Mouse (Mus musculus): ENCODE data around the gene Grin2d.
A peak's percentile ranks its signal among the peaks of the same experiment; 100 is the strongest.

The Grin2d gene

DNA sequence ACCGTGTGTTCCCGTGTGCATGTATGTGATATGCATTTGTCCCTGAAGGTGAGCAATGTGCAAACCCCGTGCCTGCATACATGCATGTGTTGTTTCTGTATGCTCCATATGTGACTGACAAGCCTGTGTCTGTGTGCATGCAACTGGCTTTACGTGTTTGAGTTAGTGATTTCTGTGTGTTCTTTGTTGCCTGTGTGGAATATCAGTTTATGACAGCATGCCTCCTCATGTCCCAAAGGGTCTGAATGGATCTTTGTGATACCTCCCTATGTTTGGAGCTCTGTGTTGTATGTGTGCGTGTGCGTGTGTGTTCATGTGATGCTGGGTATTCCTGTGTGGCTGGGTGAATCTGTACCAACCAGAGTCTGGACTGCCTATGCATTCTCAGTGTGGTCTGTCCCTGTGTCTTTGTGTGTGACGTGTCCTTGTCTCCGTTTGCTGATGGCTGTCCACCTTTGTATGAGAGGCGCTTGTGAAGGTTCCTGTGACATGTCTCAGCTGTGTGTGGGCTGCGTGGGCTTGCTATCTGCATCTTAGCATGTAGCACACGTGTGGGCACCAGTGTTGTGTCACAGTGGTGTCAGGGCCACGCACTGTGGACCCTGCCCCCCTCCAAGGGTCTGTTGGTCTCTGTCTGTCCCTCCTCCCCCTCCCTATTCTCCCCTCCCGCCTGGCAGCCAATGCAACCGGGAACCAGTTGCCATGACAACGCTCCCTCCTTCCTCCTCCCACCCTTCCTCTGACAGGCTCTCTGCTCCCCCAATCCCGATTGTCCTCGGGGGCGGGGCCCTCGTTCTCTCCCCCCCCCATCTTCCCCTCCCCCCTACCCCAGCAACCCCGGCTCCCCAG lies 93.4 kb downstream of the Grin2d start, which contains the start of gene Sult2b1:
TSS of gene Sult2b1 (minus strand) at position 146 of the 849 bp plus-strand sequence.
- no peak for DNase-seq (ENCODE audit: extremely low spot score, low spot score)

DNA sequence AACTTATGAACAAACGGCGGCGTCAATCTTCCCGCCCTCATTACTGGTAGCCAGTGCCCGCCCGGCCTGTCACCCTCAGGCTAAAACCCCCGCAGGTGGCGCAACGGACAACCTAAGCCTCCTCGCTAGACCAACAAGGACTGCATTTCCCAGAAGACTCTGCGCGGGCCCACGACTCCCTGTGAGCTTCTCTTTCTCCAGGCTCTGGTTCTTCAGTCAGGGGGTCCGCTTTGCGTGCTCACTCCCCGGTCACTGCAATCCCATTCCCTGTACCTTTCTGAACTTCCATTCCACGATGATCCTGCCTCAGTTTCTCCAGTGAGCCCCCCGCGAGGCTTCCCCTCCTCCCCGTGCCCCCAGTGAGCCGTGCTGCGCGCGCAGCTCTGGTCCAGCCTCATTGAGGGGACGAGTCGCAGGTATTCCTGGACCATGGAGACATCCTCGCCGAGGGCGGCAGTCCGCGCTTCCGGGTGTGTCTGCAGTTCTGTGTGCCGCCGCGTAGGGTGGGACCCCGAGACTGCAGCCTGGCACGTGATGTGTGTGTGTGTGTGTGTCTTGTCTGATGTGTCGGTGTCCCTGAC lies 94.6 kb downstream of the Grin2d start, which contains the start of gene Lmtk3:
TSS of gene Lmtk3 (plus strand) at position 228 of the 581 bp plus-strand sequence.
- DNase-seq (ENCODE audit: extremely low spot score, low spot score), result peak; percentile 82

DNA sequence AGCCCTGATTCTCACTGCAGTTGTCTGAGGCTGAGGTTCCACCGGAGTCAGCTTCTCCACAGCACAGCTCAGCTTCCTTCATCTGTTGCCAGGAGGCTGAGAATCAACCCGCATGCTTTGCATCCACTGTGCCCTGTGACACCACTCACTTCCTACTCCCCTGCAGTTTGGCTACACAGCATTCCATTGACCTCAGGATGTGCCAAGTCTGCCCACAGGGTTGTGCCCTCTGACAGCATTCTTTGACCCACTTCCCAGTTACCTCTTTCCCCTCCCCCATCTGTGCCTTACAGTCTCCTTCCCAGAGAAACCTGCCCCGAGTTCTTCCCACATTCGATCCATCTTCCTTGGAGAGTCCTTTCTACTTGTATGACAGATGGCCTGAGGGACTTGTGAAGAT lies 95.9 kb downstream of the Grin2d start:
- DNase-seq (ENCODE audit: extremely low spot score, low spot score), result no peak

All from neural tube, embryonic 10.5 days (tissue).